Mouse (Mus musculus): ENCODE data around the gene Sel1l3. TPM values are rescaled to one million over a fixed set of nuclear protein-coding genes. Genes with fewer than 3 reads are reported as not detected.

Sel1l3 gene
- total and polyA plus RNA-seq, 3 experiments, result 0.89 to 2.0 (median 0.95) TPM

- peak; percentile 12 for DNase-seq
These were observed 73.4 kb downstream of the Sel1l3 start for GRCm38 (mm10) chr5:53140158-53140927.

DNA sequence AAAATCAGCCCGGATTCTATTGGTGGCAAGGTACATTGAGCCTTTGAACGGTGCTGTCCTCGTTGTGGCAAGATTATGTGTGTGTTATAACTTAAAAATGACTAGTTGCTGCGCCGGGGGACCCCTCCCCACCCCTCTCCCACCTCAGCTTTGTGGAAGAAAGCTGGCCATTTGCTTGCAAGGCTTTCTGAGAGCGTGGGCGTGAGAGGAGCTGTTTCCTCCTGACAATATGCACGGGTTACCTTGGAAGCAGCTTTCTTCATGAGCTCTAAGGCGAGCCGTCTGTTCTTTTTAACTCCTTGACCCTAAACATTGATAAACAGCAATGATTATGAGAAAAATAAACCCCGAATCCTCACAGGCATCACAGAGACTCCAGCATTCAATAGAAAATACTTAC, 74.2 kb downstream of the Sel1l3 start:
- no peak for DNase-seq

- DNase-seq, result no peak
These were observed 74.6 kb downstream of the Sel1l3 start for GRCm38 (mm10) chr5:53139140-53139539.

- no peak for DNase-seq
These were observed 75.7 kb downstream of the Sel1l3 start for GRCm38 (mm10) chr5:53138025-53138424.

DNA sequence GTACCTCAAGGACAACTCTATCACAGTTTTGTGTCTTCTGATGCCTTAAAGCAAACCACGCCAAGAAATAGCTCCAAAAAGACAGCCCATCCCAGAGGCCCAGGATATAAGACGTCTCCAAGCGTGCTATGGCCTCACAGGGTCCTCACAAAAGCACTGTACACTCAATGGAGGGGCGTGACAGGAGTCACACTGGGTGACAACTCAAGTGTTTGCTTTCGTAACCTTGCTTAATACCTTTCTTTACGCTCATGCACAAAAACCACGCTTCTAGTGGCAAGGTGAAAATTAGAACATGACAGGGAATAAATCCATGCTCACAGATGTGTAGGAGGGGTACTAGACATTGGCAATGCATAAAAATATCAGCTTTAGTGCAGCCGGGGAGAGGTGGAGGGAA, 77.7 kb downstream of the Sel1l3 start:
- no peak for DNase-seq

DNA sequence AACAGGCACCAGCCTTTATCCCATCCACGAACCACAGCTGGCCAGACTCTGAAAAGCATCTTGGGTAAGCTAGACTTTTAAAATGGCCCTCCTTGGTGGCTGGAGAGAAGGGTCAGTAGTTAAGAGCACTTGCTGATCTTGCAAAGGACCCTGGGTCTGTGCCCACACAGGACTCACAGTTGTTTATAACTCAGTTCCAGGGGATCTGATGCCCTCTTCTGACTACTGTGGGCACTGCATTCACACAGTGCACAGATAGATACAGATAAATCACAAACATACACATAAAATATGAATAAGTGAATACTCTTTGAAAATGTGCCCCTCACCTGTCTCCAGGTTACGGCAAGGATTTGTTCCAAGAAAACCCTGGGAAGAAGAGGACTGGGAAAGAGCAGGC, 79.7 kb downstream of the Sel1l3 start:
- no peak for DNase-seq

DNA sequence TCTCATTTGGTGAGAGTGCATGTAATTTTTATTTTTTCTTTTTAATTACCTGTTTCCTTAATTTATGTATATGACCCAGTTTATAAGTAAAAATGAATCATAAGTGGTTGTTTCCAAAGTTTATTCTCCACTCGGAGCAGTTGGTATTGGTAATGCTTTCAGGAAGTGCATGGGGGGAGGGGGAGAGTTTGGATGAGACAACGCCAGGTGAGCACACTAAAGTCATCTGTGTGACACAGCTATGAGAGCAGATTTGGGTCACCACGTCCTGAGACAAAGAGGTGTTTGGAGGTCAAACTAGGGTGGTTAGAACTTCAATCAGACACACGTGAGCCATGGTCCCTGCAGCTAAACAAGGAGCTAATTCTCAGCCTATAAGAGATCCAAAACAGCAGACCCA, 89.0 kb downstream of the Sel1l3 start:
- DNase-seq, result no peak

GRCm38 (mm10) chr5:53123525-53124286, 90.0 kb downstream of the Sel1l3 start:
- peak; percentile 8 for DNase-seq

DNA sequence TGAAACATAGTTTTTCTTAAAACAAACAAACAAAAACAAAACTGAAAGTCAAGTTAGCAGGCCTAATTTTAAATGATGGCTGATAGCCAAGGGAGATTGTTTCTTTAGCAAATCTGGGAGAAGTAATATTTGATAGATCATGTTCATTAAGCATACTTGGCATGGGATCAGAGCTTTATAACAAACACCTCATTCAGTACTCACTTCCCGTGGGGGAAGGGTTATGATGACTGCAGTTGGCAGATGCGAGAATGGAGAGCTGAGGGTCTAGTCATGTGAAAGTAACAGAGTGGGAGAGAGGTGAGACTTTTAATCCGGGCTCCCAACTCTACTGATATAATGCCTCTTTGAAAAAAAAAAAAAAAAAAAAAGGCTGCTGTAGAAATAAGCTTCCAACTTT, 94.0 kb downstream of the Sel1l3 start:
- no peak for DNase-seq

GRCm38 (mm10) chr5:53118212-53118611, 95.5 kb downstream of the Sel1l3 start:
- DNase-seq, result no peak

GRCm38 (mm10) chr5:53114616-53115267, 99.0 kb downstream of the Sel1l3 start:
- no peak for DNase-seq

DNA sequence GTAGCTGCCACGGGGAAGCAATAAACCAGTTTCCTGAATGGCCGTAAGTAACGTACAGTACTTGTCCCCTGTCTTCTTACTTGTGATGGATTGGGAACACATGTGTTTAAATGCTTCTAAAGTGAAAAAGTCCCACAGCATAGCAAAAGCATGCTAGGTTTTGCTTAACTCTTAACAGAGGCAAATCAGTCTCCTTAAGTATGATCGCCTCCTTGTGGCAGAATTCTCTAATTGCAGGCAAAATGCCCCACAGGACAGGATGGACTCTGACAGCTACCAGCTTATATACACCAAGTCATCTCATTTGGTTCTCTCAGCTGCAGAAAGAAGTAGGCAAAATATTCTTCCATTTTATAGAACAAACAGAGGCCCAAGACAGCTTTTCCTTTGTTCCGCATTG, 100.8 kb downstream of the Sel1l3 start:
- DNase-seq, result no peak

GRCm38 (mm10) chr5:53111036-53111435, 102.7 kb downstream of the Sel1l3 start:
- no peak for DNase-seq

DNA sequence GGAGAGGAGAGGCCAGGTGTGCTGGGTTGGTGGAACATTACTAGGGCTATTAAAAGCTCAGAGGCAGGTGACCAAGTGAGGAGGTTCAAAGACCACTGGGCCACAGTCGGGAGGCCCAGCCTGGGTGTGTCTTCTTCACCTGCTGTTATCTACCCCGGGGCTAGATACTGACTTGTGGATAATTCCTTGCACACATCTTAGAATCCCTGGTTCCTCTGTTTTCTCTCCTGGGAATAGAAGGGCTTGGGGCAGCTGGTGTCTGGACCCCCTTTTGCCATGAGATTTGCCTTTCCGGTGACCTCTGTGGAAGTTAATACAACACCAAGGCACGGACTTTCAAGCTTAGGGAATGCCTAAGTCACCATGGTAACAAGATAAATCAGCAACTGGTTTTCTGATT, 103.5 kb downstream of the Sel1l3 start:
- no peak for DNase-seq

- DNase-seq, result no peak
These were observed 105.1 kb downstream of the Sel1l3 start for GRCm38 (mm10) chr5:53108668-53109067.

DNA sequence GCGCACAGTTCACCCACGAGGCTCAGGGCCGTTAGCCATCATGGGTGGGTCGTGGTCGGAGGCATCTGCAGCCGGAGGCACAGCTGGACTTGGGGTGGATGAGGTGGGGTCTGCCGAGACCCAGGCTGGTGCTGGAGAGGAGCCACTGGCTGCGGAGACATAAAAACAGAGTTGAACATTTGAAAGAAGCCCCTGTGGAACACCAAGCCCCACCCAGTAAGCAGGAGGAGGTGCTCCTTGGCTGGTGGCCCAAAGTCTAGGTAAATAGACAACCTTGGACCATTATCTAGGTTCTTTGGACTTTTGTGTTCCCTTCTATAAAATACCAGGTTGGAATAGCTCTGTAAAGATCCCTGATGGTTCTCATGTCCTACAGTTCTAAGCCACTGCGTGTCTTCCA, 105.7 kb downstream of the Sel1l3 start:
- DNase-seq, result no peak

DNA sequence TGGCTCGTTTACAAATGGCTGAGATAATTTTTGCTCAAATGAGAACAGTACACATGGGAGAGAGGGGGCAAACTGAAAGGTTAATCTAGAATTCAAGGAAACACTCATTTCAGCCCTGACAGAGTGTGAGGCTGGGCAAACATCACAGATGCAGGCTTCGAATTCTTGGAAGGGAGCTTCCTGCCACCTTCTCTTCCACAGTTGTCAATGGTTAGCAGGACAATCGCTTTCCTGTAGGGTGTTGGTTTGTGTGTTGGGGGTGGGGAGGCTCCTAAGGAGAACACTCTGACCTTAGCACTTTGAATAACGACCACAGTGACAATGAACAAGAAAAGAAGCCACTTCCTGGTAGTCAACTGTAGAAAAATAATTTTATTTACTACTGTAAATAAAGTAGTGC, 107.0 kb downstream of the Sel1l3 start:
- DNase-seq, result no peak

DNA sequence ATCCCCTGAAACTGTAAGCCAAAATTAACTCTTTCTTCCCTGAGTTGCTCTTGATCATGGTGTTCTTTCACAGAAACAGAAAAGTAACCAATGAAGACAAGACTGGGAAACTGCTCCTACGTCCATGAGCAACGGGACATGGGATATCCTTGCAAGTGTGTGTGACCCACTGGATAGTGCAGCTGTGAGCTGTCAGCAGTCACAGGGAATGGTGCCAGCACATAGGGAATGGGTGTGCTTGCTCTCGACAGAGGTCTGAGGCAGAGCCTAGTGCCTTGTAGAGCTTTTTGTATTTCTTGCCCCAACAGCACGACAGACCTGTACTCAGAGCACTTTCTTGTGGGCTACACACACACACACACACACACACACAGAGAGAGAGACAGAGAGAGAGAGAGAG, 107.6 kb downstream of the Sel1l3 start:
- no peak for DNase-seq

DNA sequence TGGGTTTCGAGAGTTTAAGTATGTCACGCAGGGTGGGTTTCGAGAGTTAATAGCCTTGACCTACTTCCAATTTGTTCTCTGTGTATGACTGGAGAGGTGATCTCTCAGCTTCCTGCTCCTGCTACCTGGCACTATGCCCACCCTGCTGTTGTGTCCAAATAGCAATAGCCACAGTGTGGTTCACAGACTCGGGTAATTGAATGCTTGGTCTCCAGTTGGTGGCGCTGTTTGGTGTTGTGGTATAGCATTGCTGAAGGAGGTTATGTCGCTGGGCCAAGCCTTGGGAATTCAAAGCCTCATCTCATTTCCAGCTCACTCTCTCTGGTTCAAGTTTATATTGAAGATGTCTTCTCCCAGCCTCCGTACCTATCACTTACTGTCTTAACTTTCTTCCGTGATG, 108.0 kb downstream of the Sel1l3 start:
- DNase-seq, result no peak

GRCm38 (mm10) chr5:53104177-53104855, 109.4 kb downstream of the Sel1l3 start:
- DNase-seq, result no peak

DNA sequence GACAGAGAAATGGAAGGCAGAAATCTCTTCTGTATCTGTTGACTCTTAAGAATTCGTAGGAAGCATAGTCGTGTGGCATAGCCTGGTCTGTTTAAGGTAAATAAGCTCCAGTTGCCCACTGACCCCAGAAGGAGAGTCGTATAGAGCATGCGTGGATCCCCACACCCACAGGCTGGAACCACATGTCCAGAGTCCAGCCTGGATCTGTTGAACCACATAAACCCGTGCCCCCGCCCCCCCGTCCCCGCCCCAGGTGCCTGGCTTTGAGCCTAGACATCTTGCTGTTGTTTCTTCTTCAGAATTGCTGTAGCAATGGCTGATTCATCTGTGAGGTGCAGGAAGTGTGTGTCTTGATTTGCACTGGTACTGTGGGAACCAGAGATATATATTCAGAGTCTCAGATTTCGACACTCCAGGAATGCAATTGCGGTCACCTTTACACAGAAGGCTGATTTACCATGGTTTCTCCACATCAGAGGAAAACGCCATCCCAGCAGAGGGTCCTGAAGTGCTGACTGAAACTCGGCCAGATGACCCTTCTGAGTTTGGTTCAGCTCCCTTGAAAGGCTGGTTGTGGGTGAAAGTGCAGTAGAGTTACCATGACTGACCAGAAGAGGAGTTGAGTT, 111.8 kb downstream of the Sel1l3 start:
- no peak for DNase-seq

DNA sequence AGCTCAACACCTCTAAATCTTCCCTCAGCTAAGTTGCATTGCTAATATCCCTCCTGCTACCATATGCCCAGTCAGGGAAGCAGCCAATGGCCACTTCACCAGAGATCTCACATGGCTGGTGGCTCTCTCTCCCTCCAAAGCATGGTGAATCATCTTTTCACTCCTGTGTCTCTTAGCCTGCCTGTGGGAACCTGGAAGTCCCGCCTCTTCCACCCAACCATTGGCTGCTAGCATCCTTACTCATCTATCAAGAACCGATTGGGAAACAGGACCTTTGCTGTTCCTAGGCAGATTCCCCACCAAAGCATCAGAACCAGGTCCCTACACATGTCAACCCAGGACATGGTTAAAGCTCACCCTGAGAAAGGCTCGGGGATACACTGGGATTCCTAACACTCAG, 122.4 kb downstream of the Sel1l3 start:
- DNase-seq, result no peak
